Mouse (Mus musculus) liver, postnatal 0 days (tissue): Measurements from ENCODE around the gene Fbrs.

ENCODE experiments used
- CTCF ChIP-seq: sonication (generic); IDR thresholded peaks from 2 replicates; pipeline ENCODE4 v1.5.1; 2016; ENCODE audit warnings: antibody characterized with exemption, low read depth
- EP300 ChIP-seq: IDR thresholded peaks from 2 replicates; pipeline ENCODE4 v1.6.1; 2016; ENCODE audit warnings: antibody characterized with exemption, low read depth, mild to moderate bottlenecking

DNA sequence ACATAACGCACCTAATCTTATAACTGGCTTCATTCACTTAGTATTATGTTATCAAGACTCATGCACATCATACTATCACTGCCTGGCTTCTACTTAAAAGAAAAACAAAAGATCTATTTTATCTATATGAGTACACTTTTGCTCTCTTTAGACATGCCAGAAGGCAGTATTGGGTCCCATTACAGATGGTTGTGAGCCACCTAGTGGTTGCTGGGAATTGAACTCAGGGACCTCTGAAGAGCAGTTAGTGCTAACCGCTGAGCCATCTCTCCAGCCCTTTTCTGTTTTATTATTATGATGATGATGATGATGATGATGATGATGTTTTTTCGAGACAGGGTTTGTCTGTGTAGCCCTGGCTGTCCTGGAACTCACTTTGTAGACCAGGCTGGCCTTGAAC, 19.4 kb downstream of the Fbrs start:
- TF ChIP-seq CTCF (peak; percentile 78), EP300 (no peak)
